Mouse (Mus musculus) liver, postnatal 0 days (tissue): Measurements from ENCODE around the gene Akap2.

ENCODE experiments used
- CTCF ChIP-seq: sonication (generic); IDR thresholded peaks from 2 replicates; pipeline ENCODE4 v1.5.1; 2016; ENCODE audit warnings: antibody characterized with exemption, low read depth
- EP300 ChIP-seq: IDR thresholded peaks from 2 replicates; pipeline ENCODE4 v1.6.1; 2016; ENCODE audit warnings: antibody characterized with exemption, low read depth, mild to moderate bottlenecking

DNA sequence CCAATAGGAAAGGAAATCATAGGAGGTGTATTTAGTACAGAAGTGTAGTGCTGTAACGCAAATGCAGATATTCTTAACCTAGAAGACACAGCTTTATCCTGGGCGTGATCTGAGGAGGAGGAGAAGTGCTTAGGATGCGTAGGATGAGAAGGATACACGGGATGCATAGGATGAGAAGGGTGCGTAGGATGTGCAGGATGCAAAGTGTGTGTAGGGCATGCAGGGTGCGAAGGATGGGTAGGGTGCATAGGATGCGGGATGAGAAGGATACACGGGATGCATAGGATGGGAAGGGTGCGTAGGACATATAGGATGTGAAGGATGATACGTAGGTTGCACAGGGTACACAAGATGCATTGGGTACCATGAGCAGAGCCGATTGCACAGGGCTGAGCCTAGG, 20.5 kb upstream of the Akap2 start:
- TF ChIP-seq CTCF (no peak), EP300 (no peak)
